Mouse (Mus musculus): ENCODE data around the gene Itga1.

Itga1 gene

GRCm38 (mm10) chr13:114992260-114993014 lies 109.3 kb downstream of the Itga1 start:
- DNase-seq (ENCODE audit: low read depth, low spot score), result no peak

- DNase-seq (ENCODE audit: low read depth, low spot score), result no peak
Observed at GRCm38 (mm10) chr13:114987668-114988067, 114.1 kb downstream of the Itga1 start.

DNA sequence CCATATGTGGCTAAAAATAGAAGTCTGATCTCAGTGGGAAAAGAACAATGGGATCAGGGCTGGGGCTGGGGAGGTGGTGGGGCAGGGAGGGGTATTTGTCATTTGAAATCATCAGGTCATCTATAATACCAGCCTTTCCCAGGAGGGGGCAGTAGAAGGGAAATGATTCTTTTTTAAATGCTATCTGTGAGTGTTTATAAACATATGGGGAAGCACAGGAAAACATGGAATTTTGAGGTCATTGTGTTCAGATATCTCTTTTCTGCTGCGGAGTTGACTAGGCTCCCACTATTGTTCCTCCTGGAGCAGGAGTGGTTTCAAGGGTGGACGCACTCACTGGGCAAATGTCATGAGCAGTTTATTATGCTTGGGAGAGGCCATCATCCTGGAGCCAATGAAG lies 114.6 kb downstream of the Itga1 start:
- DNase-seq (ENCODE audit: low read depth, low spot score), result peak; percentile 9

DNA sequence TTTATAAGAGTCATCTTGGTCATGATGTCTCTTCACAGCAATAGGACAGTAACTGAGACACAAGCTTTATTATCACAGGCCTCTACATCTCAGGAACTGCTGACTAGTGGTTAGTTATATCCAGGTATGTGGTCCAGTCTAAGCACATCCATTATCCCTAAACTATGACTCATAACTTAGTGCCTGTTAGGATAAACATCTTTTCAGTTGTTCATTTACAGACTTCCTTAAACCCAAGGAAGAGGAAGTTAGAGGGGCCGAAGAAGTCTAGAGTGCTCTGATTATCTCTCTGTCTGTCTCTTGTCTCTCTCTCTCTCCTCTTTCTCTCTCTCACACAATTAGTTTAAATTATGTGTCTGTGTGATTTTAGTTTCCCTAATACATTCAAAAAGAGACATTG lies 117.1 kb downstream of the Itga1 start:
- no peak for DNase-seq (ENCODE audit: low read depth, low spot score)

GRCm38 (mm10) chr13:114983116-114983515 lies 118.6 kb downstream of the Itga1 start:
- DNase-seq (ENCODE audit: low read depth, low spot score), result no peak

DNA sequence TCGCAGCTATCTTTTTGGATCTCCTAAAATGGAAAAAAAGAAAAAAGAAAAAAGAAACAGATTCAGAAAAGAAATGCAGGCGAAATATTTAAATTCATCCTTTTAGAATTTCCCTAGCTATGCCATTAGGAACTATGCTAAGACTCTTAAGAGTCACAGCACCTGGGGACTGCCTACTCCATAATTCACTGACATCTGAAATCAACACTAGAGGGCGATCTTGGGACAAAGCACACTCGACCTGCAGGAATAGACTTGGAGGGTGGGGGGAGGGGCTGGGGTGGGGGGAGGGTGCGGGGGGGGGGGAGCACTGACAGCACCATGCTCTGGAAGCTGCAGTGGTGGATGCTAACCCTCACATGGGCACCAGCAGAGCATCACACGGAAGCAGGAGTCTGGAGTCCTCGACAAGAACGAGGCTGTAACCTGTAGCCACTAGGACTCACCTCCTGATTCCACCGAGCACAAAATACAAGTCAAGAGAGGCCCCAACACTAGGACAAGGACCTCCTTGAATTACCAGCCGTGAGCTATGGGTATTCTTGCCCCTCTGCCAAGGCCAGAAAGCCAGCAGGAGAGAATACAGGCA lies 120.8 kb downstream of the Itga1 start:
- peak; percentile 75 for DNase-seq (ENCODE audit: low read depth, low spot score)

- DNase-seq (ENCODE audit: low read depth, low spot score), result no peak
Observed at GRCm38 (mm10) chr13:114974484-114975042, 127.2 kb downstream of the Itga1 start.

GRCm38 (mm10) chr13:114971905-114972304 lies 129.9 kb downstream of the Itga1 start:
- no peak for DNase-seq (ENCODE audit: low read depth, low spot score)

- peak; percentile 75 for DNase-seq (ENCODE audit: low read depth, low spot score)
Observed at GRCm38 (mm10) chr13:114964233-114964632, 137.5 kb downstream of the Itga1 start.

DNA sequence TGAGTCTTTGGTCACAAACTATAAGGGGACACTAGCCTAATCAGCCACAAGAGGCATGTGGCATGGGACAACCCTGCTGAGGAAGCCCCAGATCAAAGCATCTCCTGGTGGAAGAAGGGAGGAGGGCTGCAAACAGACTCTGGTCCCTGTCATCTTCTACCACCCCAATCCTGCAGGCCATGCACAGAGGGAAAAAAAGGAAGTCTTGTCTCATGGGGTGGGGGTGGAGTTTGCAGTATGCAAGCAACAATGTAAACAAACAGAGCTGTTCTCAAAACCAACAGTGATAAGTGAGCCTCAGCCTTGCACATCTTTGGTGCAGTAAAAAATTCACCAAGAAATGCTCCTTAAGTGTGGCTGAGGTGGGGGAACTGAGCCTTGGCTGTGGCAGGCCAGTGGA lies 147.2 kb downstream of the Itga1 start:
- no peak for DNase-seq (ENCODE audit: low read depth, low spot score)

- no peak for DNase-seq (ENCODE audit: low read depth, low spot score)
Observed at GRCm38 (mm10) chr13:114933541-114933940, 168.2 kb downstream of the Itga1 start.

DNA sequence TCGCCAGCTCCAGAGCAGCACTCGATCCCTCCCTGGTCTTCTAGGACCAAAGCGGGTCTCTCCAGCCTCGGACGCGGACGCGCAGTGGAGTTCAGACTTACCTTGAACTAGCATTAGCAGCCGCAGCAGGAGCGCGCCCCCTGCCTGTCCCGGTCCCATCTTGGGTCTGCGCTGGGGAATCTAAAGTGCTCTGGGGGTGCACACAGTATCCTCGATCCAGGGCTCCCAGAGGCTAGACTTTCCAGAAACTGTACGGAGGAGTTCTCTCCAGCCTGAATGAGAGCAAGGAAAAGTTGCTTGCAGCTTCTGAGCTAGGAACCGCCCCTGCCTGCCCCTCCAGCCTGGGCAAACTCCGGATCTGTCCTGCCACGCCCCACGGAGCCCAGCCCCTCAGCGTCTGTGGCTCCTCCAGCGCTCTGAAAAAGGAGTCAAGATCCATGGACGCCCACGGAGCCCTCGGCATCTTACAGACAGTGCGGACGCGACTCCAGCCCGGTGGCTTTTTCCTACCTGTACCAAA lies 169.9 kb downstream of the Itga1 start, which contains the start of gene Itga2:
Gene Itga2, minus strand, starts transcription at position 326 of the 520 bp plus-strand sequence.
- peak; percentile 66 for DNase-seq (ENCODE audit: low read depth, low spot score)

GRCm38 (mm10) chr13:114930996-114931649 lies 170.6 kb downstream of the Itga1 start:
- DNase-seq (ENCODE audit: low read depth, low spot score), result peak; percentile 12

- no peak for DNase-seq (ENCODE audit: low read depth, low spot score)
Observed at GRCm38 (mm10) chr13:114924785-114925184, 177.0 kb downstream of the Itga1 start.

- no peak for DNase-seq (ENCODE audit: low read depth, low spot score)
Observed at GRCm38 (mm10) chr13:114923331-114923730, 178.4 kb downstream of the Itga1 start.

- DNase-seq (ENCODE audit: low read depth, low spot score), result no peak
Observed at GRCm38 (mm10) chr13:114915767-114916166, 186.0 kb downstream of the Itga1 start.

GRCm38 (mm10) chr13:114914963-114915362 lies 186.8 kb downstream of the Itga1 start:
- DNase-seq (ENCODE audit: low read depth, low spot score), result no peak

DNA sequence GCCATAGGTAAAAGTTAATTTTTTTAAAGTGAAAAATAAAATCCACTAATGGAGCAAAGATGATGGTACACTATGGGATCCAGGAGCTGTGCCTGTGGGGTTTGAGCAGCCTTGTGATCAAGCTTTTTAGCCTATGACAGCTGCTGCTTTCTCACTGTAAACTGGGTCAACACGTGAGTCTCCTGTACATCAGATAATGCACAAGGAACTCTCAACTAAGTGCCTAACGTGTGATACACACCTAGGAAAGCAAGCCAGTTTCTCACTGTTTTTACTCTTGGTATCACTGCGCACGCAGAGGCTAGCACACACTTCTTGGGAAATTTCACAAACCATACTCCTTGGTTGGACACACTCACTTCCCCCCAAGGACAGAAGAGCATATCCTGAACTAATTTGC lies 187.2 kb downstream of the Itga1 start:
- DNase-seq (ENCODE audit: low read depth, low spot score), result no peak

GRCm38 (mm10) chr13:114910629-114911028 lies 191.1 kb downstream of the Itga1 start:
- DNase-seq (ENCODE audit: low read depth, low spot score), result no peak

DNA sequence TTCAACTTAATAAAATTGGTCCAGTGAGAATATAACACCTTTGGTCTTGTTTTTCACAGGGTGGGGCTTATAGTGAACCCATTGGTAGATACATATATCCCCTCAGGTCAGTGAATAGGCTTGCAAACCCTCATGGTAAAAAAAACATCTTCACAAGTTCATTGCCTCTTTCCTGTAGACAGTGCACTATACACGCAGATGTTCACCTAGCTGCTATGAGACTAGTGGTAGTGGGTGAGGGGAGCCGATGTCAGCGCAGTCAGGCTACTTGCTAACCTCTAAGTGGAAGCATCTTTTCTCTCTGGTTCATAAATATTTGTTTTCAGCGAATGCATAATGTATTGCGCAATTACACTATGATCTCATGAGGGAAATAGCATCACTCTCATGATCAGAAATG lies 192.2 kb downstream of the Itga1 start:
- no peak for DNase-seq (ENCODE audit: low read depth, low spot score)

DNA sequence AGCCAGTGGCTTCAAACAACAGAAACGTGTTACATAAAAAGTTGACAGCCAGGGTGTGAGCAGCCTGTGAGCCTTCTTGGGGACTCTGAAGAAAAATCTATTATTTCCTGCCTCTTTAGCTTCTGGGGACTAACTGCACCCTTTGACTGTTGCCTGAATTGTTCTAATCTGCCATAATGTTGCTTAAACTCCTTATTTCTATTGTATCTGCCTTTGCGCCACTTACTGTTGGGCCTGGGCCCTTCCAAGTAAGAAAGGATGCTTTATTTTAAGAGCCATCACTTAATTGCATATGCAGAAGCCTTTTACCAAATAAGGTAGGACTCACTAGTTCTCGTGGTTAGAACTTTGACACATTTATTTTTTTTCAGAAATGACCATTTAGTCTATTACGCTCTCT lies 193.9 kb downstream of the Itga1 start:
- no peak for DNase-seq (ENCODE audit: low read depth, low spot score)
